Mouse (Mus musculus) G1E (cell line): ENCODE results near the gene Celf5. TPM values are rescaled to one million over a fixed set of nuclear protein-coding genes. Genes with fewer than 3 reads are reported as not detected.

Experiments used
- ATAC-seq: 2 replicates; pipeline ENCODE4 v1.8.0; 2016; ENCODE audit warnings: mild to moderate bottlenecking; ENCODE audit not compliant: insufficient number of reproducible peaks, poor library complexity, low FRiP score, severe bottlenecking; ENCODE audit errors: extremely low read depth
- DNase-seq: peaks from one replicate; pipeline ENCODE4 v3.0.0; 2012; ENCODE audit warnings: low spot score
- H3K27me3 ChIP-seq: 2 replicates; pipeline ENCODE4 v1.6.1; 2012; ENCODE audit warnings: mild to moderate bottlenecking, low read length, inconsistent platforms; ENCODE audit not compliant: insufficient read depth
- H3K36me3 ChIP-seq: replicated peaks from 2 replicates; pipeline ENCODE3; 2012; ENCODE audit warnings: mild to moderate bottlenecking, inconsistent platforms
- H3K4me1 ChIP-seq: 2 replicates; pipeline ENCODE4 v1.6.1; 2012; ENCODE audit warnings: low read depth, low read length, inconsistent platforms, mixed read lengths; ENCODE audit not compliant: insufficient read depth
- H3K4me3 ChIP-seq: 2 replicates; pipeline ENCODE4 v1.5.1; 2012; ENCODE audit warnings: low read depth, mild to moderate bottlenecking, inconsistent platforms, low read length, moderate library complexity, mixed read lengths
- H3K9me3 ChIP-seq: replicated peaks from 2 replicates; pipeline ENCODE4 v1.6.1; 2012; ENCODE audit warnings: inconsistent platforms
- CTCF ChIP-seq: IDR thresholded peaks from 2 replicates; pipeline ENCODE4 v1.5.1; 2012; ENCODE audit warnings: low read depth, low read length, inconsistent platforms, mixed read lengths
- GATA1 ChIP-seq: IDR thresholded peaks from 2 replicates; pipeline ENCODE4 v1.6.1; 2012; ENCODE audit warnings: borderline replicate concordance, low read length, inconsistent platforms, mixed read lengths
- GATA2 ChIP-seq: IDR thresholded peaks from 2 replicates; pipeline ENCODE4 v1.6.1; 2012; ENCODE audit warnings: low read depth, low read length, inconsistent platforms, borderline replicate concordance
- POLR2AphosphoS5 ChIP-seq: IDR thresholded peaks from 2 replicates; pipeline ENCODE4 v1.6.1; 2012; ENCODE audit warnings: low read depth, low read length, inconsistent platforms; ENCODE audit not compliant: insufficient replicate concordance
- TAL1 ChIP-seq: conservative IDR thresholded peaks from 2 replicates; pipeline ENCODE4 v1.6.1; 2012; ENCODE audit warnings: low read depth, low read length, inconsistent platforms, mixed read lengths
- polyA plus RNA-seq: library from polyadenylated mRNA; stranded (reverse); fragments of >175 nt; gene quantifications from 2 replicates; pipeline ENCODE4 v1.2.3, GENCODE M21; 2012
- total RNA-seq, 2 experiments: library from RNA; stranded (forward) in 1 of 2; stranded (reverse) in 1 of 2; fragments of 200-1000 nt in 1 of 2; fragments of >200 nt in 1 of 2; fragmentation: Nextera tagmentation in 1 of 2; gene quantifications; 2 replicates each; pipeline ENCODE4 v1.2.3; 2014 to 2017

Gene Celf5
- total and polyA plus RNA-seq, 3 experiments, result 0.05 TPM; not detected in 1

DNA sequence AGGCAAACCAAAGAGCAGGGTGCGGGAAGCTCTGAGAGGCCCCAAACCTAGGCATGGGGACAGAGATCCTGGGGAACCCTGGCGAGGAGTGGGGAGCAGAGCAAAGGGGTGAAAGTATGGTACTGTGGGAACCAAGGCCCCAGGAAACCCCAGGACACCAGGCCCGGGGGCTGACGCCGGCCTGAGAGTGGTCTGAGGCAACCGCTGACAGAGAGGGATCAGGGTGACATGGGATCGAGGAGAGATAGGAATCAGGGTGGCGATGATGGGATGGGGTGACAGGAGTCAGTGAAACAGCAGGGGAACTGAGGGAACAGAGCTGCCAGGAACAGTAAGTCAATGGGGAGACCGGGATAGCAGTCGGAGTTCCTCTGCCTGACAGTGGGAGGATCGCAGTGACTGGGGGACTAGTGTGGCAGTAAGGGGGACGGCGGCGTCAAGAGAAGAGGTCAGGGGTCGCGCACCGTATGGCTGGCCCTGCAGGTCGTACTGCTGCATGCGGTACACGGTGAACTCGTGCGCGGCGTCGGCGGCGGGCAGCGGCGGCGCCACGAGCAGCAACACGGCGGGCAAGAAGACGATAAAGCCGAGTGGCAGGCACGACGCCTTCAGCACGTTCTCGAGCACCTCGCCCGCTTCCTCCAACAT is 13.2 kb upstream of the Celf5 start:
- TF ChIP-seq CTCF (no peak), POLR2AphosphoS5 (no peak)
- peaks cover 64% of the 10 kb centered on the region for H3K36me3 ChIP-seq
- DNase-seq (no peak), ATAC-seq (no peak)
- peaks cover 86% of the 10 kb centered on the region for H3K4me1 ChIP-seq
- H3K4me3 ChIP-seq, result peak overlapping the region; percentile 97
- H3K9me3 ChIP-seq, result no peaks in the 10 kb centered on the region
- H3K27me3 ChIP-seq, result no peaks in the 10 kb centered on the region

DNA sequence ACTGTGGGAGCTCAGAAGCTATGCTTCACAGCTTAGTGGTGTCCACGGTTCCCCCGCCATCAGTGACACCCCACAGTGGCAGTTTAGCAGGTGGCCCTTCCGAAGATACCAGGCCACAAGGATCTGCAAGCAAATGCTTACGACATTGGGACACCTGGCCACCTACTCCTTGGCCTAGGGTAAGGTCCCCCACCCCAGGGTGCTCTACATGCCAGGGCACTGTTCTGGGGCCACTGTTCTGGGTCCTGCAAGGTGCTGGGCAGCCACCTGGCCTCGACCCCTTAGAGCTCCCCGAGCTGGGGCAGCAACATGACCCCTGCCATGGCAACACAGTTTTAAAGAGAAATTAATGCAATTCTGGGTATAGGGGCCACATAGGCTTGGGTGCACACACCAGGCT is 12.6 kb upstream of the Celf5 start:
- no peak for TF ChIP-seq GATA2
- no peak for TF ChIP-seq GATA1
- no peak for TF ChIP-seq POLR2AphosphoS5
- TF ChIP-seq TAL1, result no peak
- no peak for TF ChIP-seq CTCF
- peaks cover 84% of the 10 kb centered on the region for H3K4me1 ChIP-seq
- no peaks in the 10 kb centered on the region for H3K9me3 ChIP-seq
- no peak for ATAC-seq
- peak overlapping the region; percentile 97 for H3K4me3 ChIP-seq
- DNase-seq, result no peak
- H3K36me3 ChIP-seq, result peaks cover 65% of the 10 kb centered on the region
- no peaks in the 10 kb centered on the region for H3K27me3 ChIP-seq

DNA sequence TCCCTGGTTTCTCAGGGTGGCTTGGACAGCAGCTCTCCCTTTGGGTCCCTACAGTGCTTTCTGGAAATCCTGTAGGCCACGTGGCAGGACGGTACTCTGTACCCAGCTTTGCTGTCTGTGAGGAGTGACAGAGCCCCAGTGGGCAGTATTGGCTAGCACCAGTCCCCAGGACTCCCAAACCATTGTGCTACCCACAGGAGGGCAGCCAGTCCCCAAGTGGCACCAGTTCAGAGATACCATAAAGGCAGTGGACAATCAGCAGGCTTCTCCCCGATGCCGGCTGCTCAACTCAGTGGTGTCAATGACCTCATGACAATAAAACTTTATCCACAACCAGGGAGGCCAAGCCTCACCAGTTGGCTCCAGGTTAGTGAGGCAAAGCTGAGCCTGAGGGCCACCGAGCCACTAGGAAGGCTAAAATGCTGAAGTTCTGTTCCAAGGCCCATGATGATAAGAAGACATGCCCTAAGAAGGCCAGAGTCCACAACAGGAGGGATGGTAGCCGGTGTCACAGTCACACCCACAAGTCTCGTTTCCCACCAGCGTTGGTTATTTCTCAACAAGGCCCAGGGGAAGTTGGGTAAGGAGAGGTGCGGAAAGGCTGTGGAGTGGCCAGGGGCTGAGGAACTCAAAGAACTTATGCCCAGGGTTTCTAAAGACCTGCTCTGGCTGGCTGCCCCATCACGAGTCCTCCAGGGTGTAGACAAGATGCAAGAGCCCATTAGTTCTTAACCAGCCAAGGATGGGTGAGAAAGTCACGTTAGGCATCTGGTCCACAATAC is 11.9 kb upstream of the Celf5 start:
- Histone ChIP-seq H3K36me3 (peaks cover 69% of the 10 kb centered on the region), H3K27me3 (no peaks in the 10 kb centered on the region), H3K4me3 (peak overlapping the region; percentile 97; the same call in 1 of the 2 replicates), H3K9me3 (no peaks in the 10 kb centered on the region), H3K4me1 (peaks cover 84% of the 10 kb centered on the region)
- no peak for DNase-seq
- TF ChIP-seq TAL1 (no peak), GATA2 (no peak), POLR2AphosphoS5 (no peak), GATA1 (no peak), CTCF (no peak)
- no peak for ATAC-seq

DNA sequence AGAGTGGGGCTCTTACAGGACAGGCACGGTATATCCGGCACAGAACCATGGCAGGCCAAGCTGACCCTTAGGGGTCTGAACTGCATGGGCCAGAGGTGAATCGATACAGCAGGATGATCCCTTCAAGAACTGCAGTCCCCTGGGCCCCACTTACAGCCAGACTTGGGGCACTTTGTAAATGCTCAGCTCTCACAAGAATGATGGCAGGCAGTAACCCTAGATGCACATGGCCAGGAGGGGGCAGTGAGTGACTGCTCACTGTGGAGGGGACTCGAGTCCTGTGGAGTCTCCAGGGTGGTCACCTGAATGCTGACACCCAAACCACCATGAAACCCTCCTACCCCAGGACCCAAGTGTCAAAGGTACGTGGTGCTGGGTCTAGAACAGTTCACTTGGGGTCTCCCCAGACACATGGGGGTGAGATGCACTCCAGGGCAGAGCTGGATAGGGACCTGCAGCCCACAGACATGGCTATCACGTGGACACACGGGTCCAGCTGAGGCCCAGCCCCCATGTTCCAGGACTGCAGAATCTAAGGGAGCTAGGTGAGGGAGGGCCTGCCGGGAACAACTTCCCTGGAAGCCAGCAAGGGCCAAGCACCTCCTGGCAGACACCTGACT is 11.2 kb upstream of the Celf5 start:
- no peaks in the 10 kb centered on the region for H3K9me3 ChIP-seq
- peaks cover 69% of the 10 kb centered on the region for H3K36me3 ChIP-seq
- H3K4me3 ChIP-seq, result peak overlapping the region; percentile 97; the same call in 1 of the 2 replicates
- peaks cover 78% of the 10 kb centered on the region for H3K4me1 ChIP-seq
- H3K27me3 ChIP-seq, result no peaks in the 10 kb centered on the region
- ATAC-seq, result no peak
- TF ChIP-seq GATA1 (no peak), CTCF (no peak), POLR2AphosphoS5 (no peak), TAL1 (no peak), GATA2 (no peak)
- DNase-seq, result no peak

DNA sequence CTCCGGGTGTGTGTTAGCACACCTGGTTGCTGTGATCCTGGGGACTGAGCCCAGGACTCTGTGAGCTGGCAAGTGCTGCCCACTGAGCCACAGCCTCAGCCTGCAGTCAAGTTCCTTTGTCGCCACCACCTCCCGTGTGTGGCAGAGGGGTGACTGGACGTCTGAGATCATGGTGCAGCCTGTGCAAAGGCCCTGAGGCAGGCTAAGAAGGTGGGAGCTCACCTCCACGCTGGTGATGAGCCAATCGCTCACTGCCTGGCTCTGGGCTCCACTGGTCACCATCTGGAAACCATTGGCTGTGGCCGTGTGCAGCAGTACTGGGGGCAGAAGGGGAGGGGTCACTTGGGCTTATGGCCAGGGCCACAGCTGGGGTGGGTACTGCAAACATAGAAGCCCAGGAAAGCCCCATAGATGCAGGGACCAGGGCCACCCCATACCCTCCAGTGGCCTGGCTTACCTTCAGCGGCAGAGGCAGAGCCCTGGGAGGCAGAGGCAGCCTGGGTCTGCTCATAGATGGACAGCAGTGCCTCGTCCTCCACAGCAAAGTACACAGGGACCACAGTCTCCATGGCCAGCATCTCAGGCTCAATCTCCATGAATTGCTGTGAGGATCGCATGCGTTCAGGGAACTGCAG is 10.2 kb upstream of the Celf5 start:
- Histone ChIP-seq H3K9me3 (no peaks in the 10 kb centered on the region), H3K27me3 (no peaks in the 10 kb centered on the region; the same call in 1 of the 2 replicates), H3K4me1 (peaks cover 77% of the 10 kb centered on the region), H3K36me3 (peaks cover 75% of the 10 kb centered on the region), H3K4me3 (peak overlapping the region; percentile 2; the same call in 1 of the 2 replicates)
- ATAC-seq (no peak), DNase-seq (no peak)
- TF ChIP-seq TAL1, result no peak

DNA sequence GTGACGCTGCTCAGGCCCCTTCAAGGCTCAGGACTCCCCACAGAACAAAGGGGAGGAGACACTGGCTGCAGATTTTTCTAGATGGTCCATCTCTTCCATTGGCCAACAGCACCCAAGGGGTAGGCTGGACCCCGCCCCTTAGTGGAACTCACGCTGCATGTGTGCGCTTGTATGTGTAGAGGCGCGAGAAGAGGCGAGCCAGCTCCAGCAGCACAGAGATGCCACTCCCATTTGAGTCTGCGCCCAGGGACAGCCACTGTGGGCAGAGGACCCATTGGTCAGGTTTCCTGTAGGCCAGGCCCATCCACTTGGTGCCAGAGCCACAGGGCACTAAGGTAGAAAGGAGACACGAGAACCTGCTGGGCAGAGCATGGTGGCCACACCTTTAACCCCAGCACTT is 8.5 kb upstream of the Celf5 start:
- no peak for TF ChIP-seq POLR2AphosphoS5
- no peak for TF ChIP-seq CTCF
- TF ChIP-seq TAL1, result no peak
- no peak for TF ChIP-seq GATA2
- no peak for TF ChIP-seq GATA1
- no peak for DNase-seq

More for the DNA sequence above, 8.5 kb upstream of the Celf5 start:
- H3K4me1 ChIP-seq, result peaks cover 71% of the 10 kb centered on the region
- H3K27me3 ChIP-seq, result no peaks in the 10 kb centered on the region; the same call in 1 of the 2 replicates
- H3K36me3 ChIP-seq, result peaks cover 92% of the 10 kb centered on the region
- no peaks in the 10 kb centered on the region for H3K9me3 ChIP-seq
- ATAC-seq, result no peak
- no peak overlapping the region for H3K4me3 ChIP-seq
